Mouse (Mus musculus) A20 (cell line): ENCODE data around the gene Nod1.
"Not testable (repeated sequence)": the region's sequence is repeated elsewhere in the genome, so short reads cannot be mapped to it uniquely, and the experiment has no call there.

Experiments used
- DNase-seq: peaks from one replicate; pipeline ENCODE4 v3.0.0-alpha.2; 2011; ENCODE audit warnings: low read depth, low spot score

Gene Nod1

GRCm38 (mm10) chr6:54979426-54979825 lies 7.0 kb upstream of the Nod1 start:
- DNase-seq = no peak

GRCm38 (mm10) chr6:54975616-54976015 lies 3.2 kb upstream of the Nod1 start:
- no peak for DNase-seq

GRCm38 (mm10) chr6:54974501-54974900 lies 2.1 kb upstream of the Nod1 start:
- peak; percentile 56 for DNase-seq

GRCm38 (mm10) chr6:54972929-54973211 lies 458 bp upstream of the Nod1 start:
- peak; percentile 74 for DNase-seq

- DNase-seq = no peak
Observed at GRCm38 (mm10) chr6:54971731-54972110, 691 bp downstream of the Nod1 start.

GRCm38 (mm10) chr6:54970506-54970905 lies 1.9 kb downstream of the Nod1 start:
- no peak for DNase-seq

GRCm38 (mm10) chr6:54969801-54970200 lies 2.6 kb downstream of the Nod1 start:
- DNase-seq = no peak

GRCm38 (mm10) chr6:54967591-54967990 lies 4.8 kb downstream of the Nod1 start:
- no peak for DNase-seq

GRCm38 (mm10) chr6:54965234-54965633 lies 7.2 kb downstream of the Nod1 start:
- no peak for DNase-seq

GRCm38 (mm10) chr6:54964755-54965154 lies 7.7 kb downstream of the Nod1 start:
- peak; percentile 80 for DNase-seq

- DNase-seq = no peak
Observed at GRCm38 (mm10) chr6:54963599-54963998, 8.8 kb downstream of the Nod1 start.

- DNase-seq = no peak
Observed at GRCm38 (mm10) chr6:54957655-54958054, 14.8 kb downstream of the Nod1 start.

- DNase-seq = no peak
Observed at GRCm38 (mm10) chr6:54956425-54956824, 16.0 kb downstream of the Nod1 start.

GRCm38 (mm10) chr6:54955949-54956348 lies 16.5 kb downstream of the Nod1 start:
- no peak for DNase-seq

GRCm38 (mm10) chr6:54954659-54955414 lies 17.6 kb downstream of the Nod1 start:
- DNase-seq = peak; percentile 65

GRCm38 (mm10) chr6:54953399-54953798 lies 19.0 kb downstream of the Nod1 start:
- not testable (repeated sequence) for DNase-seq

GRCm38 (mm10) chr6:54952542-54952941 lies 19.9 kb downstream of the Nod1 start:
- DNase-seq = no peak

GRCm38 (mm10) chr6:54948682-54949081 lies 23.7 kb downstream of the Nod1 start:
- DNase-seq = no peak

- DNase-seq = no peak
Observed at GRCm38 (mm10) chr6:54946241-54946953, 26.0 kb downstream of the Nod1 start.

- no peak for DNase-seq
Observed at GRCm38 (mm10) chr6:54944551-54944950, 27.9 kb downstream of the Nod1 start.

- DNase-seq = no peak
Observed at GRCm38 (mm10) chr6:54943753-54944152, 28.7 kb downstream of the Nod1 start.

GRCm38 (mm10) chr6:54943292-54943691 lies 29.1 kb downstream of the Nod1 start:
- no peak for DNase-seq

- no peak for DNase-seq
Observed at GRCm38 (mm10) chr6:54941149-54941548, 31.3 kb downstream of the Nod1 start.
